Mouse (Mus musculus) ZHBTc4 (cell line): Measurements from ENCODE around the gene Hist1h4n.

Experiments used
- DNase-seq: peaks from one replicate; pipeline ENCODE4 v3.0.0-alpha.2; 2011; ENCODE audit warnings: low read depth, low spot score

Gene Hist1h4n

DNA sequence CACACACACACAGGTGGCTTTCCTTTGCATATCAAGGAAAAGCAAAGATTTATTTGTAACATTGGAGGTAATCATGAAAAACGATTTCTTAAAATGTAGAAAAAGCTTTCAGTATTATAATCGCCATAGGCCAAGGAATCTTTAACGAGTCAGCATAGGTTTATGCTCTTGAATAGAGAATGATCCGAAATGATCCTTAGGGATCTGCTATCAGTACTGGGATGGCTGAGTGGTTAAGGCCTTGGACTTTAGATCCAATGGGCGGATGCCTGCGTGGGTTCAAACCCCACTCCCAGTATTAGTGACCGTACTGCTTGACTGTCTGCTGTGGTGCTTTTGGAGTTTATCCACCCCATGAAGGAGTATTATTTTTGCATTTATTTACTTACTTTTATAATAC is 36.4 kb downstream of the Hist1h4n start:
- DNase-seq, result peak; percentile 43

- DNase-seq, result peak; percentile 91
These were observed 41.3 kb downstream of the Hist1h4n start for GRCm38 (mm10) chr13:21790601-21791283.

GRCm38 (mm10) chr13:21789925-21790324 is 42.1 kb downstream of the Hist1h4n start:
- peak; percentile 25 for DNase-seq

- peak; percentile 44 for DNase-seq
These were observed 44.0 kb downstream of the Hist1h4n start for GRCm38 (mm10) chr13:21787760-21788593.

DNA sequence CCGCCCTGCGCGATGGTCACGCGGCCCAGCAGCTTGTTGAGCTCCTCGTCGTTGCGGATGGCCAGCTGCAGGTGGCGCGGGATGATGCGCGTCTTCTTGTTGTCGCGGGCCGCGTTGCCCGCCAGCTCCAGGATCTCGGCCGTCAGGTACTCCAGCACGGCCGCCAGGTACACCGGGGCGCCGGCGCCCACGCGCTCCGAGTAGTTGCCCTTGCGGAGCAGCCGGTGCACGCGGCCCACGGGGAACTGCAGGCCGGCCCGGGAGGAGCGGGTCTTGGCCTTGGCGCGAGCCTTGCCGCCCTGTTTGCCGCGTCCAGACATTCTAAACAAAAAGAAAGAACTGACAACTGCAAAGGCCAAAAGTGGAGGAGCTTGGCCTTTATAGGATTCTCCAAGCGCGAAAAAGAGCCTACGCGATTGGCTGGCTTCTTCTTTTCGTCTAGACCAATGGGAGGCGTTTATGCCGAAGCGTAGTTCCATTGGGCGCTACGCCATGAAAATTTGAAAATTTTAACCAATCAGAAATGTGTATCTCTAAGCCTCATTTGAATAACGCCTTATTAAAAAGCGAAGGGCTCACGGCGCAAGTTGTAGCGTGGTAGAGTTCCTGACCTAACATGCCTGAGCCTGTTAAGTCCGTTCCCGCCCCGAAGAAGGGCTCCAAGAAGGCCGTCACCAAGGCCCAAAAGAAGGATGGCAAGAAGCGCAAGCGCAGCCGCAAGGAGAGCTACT is 44.9 kb downstream of the Hist1h4n start, which contains the start of the genes Hist1h2an and Hist1h2bp:
Gene Hist1h2an, minus strand, starts transcription at position 320 of the 731 bp plus-strand sequence.
Gene Hist1h2bp, plus strand, starts transcription at position 563 of the 731 bp plus-strand sequence.
- peak; percentile 97 for DNase-seq

GRCm38 (mm10) chr13:21786189-21786898 is 45.7 kb downstream of the Hist1h4n start:
- peak; percentile 72 for DNase-seq

DNA sequence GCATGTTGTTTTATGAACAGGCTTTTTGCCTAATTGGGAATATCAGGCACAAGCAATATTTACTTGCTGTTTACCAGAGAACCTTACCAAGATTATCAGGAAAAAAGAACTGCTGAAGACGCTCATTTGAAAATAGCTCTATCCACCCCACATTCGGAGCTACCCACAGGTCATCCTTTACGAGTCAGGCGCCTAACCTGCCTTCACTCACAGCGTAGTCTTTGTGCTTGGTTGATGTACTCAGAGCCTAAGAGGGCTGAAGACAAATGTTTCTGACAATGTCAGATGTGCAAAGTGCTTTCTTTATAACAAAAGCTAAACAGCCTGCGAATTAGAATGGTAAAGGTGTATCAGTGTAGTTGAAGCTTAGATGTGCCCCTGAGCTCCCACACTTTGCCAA is 47.7 kb downstream of the Hist1h4n start:
- DNase-seq, result peak; percentile 14

DNA sequence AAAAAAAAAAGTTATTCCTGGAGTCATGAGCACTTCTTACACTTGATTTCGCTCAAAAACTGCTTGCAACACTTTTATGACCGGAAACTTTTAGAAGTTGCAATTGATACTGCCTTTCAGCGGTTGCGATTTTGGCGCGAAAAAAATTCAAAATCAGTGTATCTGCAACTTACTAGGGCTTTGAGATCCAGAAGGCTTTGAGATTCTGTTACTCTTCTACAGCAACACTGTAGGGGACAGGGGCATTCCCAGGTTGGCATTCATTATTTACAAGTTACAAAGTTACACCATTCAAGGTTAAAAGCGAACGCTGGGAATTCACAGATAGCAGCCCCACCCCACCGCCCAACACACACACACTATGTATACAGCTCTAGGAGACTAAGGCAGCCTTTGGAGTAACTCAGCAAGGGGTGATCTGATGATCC is 48.2 kb downstream of the Hist1h4n start:
- peak; percentile 85 for DNase-seq

DNA sequence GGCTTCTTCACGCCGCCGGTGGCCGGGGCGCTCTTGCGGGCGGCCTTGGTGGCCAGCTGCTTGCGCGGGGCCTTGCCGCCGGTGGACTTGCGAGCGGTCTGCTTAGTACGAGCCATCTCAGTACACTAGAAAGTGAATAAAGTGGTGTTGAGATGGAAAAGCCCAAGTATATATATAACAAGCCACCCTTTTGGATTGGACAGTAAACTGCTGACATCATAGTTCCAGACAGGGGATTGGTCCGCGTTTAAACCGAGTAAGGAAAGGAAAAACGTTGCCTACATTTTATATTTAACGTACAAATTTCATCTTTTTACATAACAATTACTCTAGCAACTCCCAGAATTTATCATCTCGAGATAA is 48.8 kb downstream of the Hist1h4n start, which contains the start of gene Hist1h3i:
Gene Hist1h3i, minus strand, starts transcription at position 116 of the 363 bp plus-strand sequence.
- peak; percentile 90 for DNase-seq

DNA sequence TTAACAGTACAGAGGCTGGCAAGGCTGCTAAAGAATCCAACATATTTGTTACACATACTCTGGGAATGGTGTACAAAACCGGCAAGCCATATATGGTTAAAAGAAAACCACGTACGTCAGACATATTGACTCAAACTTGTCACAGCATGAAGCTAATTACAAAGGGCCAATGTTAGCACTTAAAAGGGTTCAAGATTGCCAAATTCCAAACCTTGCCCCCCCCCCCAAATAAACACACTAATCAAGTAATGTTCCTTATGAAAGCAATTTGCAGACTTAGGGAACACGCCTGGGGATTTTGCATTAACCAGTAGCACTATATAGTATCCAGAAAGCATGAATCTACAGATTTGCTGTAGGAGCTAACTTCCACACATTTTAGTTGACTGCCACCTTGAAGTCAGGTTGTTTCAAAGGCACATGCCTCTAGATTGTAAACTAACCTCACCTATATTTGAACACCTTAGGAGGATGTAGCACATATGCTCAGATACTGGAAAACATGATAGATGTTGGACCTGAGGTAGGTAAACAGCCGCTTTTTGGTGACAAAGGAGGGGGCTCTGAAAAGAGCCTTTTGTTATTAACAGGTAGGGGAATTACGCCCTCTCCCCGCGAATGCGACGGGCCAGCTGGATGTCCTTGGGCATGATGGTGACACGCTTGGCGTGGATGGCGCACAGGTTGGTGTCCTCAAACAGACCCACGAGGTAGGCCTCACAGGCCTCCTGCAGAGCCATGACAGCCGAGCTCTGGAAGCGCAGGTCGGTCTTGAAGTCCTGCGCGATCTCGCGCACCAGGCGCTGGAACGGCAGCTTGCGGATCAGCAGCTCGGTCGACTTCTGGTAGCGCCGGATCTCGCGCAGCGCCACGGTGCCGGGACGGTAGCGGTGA is 49.4 kb downstream of the Hist1h4n start:
- peak; percentile 69 for DNase-seq
